Mouse (Mus musculus) left cerebral cortex, postnatal 36 days (tissue): ENCODE measurements at regions not wholly inside any gene's neighbourhood (a gene's known extent, or its start where the extent isn't known, plus 50 kb on each side); places are given as distances from the start of the nearest gene placed in this dataset.

ENCODE experiments used
- DNase-seq, 2 experiments: peaks; one replicate each; pipeline ENCODE4 v3.0.0; 2021 to 2022; ENCODE audit warnings: low spot score in 2 of 2, mixed read lengths in 1 of 2
- intact Hi-C: fragments of 180-260 bp; cut with DNase I; formaldehyde crosslinking; loops from one replicate; pipeline ENCODE4 v1.15.1; 2025

- no peak for DNase-seq
- intact Hi-C loops: no loop called here
Measured at GRCm38 (mm10) chr3:61740088-61740487, 374.3 kb upstream of the B430305J03Rik start.

DNA sequence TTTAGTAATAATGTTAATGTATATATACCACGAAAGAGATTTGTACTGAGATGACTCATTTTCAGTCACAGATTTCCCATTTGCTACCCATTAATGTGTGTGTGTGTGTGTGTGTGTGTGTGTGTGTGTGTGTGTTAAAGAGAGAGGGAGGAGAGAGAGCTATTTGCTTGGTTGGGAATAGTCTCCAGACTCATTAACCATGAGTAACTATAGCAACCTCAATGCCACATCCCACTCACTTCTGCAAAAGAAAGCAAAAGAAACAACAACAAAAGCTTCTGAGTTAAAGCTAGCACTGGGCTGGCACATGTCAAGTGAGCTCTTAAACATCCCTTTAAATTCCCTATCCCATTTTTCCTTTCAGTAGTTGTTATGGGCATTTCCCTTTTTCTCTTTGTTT is 372.8 kb upstream of the B430305J03Rik start:
- intact Hi-C loops: no loop called here
- no peak for DNase-seq

DNA sequence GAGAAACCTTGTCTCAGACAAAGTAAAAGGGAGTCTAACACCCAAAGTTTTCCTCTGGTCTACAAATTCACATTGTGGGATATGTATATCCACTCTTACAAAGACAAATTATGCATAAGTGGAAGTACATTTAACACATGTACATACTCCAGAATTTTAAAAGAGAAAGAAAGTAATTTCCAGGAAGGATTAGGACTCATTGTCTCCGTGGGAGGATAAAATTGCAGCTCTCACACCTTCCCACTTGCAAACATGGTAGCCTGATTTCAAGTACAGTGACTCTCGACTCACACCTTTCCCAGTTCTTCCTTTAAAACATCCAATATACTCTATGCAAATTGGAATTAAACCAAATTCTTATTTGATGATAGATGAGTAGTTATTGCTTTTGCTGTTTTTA is 351.0 kb upstream of the B430305J03Rik start:
- intact Hi-C loops: no loop called here
- no peak for DNase-seq

DNA sequence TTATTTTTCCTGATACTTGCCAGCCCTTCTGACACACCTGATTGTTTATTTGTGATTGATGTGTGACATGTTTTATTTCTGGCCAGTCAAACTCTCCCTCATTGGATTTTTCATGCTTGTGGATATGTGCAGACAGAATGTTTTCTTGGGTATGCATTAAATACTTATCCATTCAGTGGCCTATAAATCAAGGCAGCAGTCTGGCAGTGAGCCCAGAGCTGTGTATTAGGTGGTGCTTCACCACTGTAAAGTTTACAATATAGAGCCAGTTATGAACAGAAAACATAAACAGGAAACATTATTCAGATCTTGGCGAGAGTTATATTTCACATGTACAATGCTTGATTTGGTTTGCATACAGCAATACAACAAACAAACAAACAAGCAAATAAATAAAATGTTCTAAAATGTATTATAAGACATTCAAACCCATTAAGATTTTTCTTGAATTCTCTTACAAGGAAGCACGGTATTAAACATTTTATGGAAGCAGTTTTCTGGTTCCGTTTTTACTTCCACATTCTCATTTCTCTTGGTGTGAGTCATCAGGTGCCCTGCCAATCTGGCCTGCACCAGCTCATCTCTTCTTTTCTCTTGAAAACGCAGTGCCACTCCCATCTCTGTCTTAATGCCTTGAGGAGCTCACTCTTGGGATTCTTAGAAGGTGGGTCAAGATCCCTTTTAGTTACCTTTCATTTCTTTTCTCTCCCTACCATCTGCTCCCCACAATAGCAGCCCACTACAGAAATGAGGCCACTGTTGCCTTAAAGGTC is 322.4 kb upstream of the B430305J03Rik start:
- intact Hi-C loops: no loop called here
- no peak for DNase-seq

- intact Hi-C loops: no loop called here
- no peak for DNase-seq
Measured at GRCm38 (mm10) chr3:61670874-61671273, 305.1 kb upstream of the B430305J03Rik start.

GRCm38 (mm10) chr3:61656143-61656542 is 290.4 kb upstream of the B430305J03Rik start:
- intact Hi-C loops: no loop called here
- DNase-seq: no peak

GRCm38 (mm10) chr3:61628535-61628934 is 262.8 kb upstream of the B430305J03Rik start:
- no peak for DNase-seq
- intact Hi-C loops: no loop called here

DNA sequence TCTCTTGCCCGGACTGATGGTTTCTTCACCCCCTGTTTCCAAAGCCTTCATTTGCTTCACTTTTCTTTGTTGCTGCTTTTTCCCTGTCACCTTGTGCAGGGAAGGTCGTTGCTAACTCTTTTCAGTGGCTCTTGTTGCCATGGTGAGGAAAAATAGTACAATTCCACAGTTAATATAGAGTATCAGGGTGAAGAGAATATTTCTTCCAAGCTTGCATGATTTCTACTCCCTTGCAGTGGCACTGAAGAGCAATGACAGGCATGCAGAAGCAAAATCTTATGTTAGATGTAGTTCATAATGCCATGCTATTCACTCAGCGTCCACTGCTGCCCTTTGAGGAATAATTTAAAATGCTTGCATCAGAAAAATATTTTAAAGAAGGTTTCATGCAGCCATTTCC is 262.3 kb upstream of the B430305J03Rik start:
- intact Hi-C loops: no loop called here
- no peak for DNase-seq

GRCm38 (mm10) chr3:61623954-61624487 is 258.3 kb upstream of the B430305J03Rik start:
- intact Hi-C loops: no loop called here
- no peak for DNase-seq

DNA sequence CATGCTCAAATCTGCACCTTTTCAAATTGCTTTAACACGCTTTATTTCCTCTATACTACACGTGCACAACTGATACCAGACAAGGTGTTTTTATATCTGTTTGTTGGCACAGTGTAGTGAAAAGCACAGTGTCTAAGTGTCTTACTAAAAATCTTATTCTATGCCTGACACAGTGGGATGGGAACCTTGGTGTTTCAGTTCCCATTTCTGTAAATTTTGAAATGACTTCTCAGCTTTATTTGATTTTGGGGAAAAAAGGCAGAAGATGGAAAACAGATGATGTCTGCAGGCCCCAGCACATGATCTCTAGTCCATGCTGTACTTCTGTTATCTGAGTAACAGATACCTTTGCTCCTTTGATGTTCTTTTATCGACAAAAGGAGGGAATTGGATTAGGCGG is 239.7 kb upstream of the B430305J03Rik start:
- intact Hi-C loops: no loop called here
- no peak for DNase-seq

GRCm38 (mm10) chr3:61602891-61603290 is 237.1 kb upstream of the B430305J03Rik start:
- DNase-seq: no peak
- intact Hi-C loops: no loop called here

DNA sequence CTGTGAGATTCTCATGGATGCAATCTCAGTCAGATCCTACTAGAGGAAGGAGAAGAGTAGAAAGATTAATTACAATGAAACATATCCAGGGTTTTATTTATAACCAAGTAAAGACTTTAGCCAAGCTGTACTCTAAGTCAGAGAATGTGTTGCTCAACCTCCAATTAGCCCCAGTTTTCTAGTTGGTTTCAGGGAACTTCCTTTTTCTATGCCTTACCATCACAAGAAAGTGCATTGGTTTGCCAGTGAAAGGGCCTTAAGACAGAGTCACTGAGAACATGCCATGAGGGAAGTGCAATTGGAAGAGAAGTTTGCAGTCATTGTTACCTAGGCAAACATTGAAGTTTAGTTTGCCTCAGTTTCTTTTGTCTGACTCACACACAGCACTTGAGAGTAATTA is 229.8 kb upstream of the B430305J03Rik start:
- intact Hi-C loops: no loop called here
- no peak for DNase-seq

GRCm38 (mm10) chr3:61592342-61592741 is 226.6 kb upstream of the B430305J03Rik start:
- DNase-seq: no peak
- intact Hi-C loops: no loop called here

DNA sequence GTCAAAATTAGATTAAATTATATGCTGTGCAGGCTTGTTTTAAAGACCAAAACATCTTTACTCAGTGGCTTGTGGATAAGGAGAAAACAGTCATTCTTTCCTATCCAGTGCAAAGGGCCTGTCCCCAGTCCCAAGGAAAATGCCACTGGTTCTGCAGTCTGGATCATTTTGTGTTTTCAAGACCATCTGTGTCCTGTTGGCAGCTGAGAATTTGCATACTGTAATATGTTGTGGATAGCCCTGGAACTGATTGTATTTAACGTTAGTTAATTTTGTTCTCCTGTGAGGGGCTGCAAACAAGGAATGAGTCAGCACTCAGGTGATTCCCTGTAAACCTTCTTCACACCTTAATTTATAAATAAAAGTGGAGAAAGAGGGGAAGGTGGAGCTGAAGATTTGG is 217.9 kb upstream of the B430305J03Rik start:
- no peak for DNase-seq
- intact Hi-C loops: no loop called here

GRCm38 (mm10) chr3:61582927-61583326 is 217.2 kb upstream of the B430305J03Rik start:
- peak in 1 of 2 experiments; percentile 4 for DNase-seq
- intact Hi-C loops: no loop called here

GRCm38 (mm10) chr3:61580252-61580651 is 214.5 kb upstream of the B430305J03Rik start:
- no peak for DNase-seq
- intact Hi-C loops: no loop called here

- no peak for DNase-seq
- intact Hi-C loops: no loop called here
Measured at GRCm38 (mm10) chr3:61537113-61537512, 171.4 kb upstream of the B430305J03Rik start.

GRCm38 (mm10) chr3:61535751-61536150 is 170.0 kb upstream of the B430305J03Rik start:
- intact Hi-C loops: no loop called here
- DNase-seq: no peak

- intact Hi-C loops: no loop called here
- no peak for DNase-seq
Measured at GRCm38 (mm10) chr3:61503178-61503577, 137.4 kb upstream of the B430305J03Rik start.

GRCm38 (mm10) chr3:61494835-61495234 is 129.1 kb upstream of the B430305J03Rik start:
- no peak for DNase-seq
- intact Hi-C loops: no loop called here

DNA sequence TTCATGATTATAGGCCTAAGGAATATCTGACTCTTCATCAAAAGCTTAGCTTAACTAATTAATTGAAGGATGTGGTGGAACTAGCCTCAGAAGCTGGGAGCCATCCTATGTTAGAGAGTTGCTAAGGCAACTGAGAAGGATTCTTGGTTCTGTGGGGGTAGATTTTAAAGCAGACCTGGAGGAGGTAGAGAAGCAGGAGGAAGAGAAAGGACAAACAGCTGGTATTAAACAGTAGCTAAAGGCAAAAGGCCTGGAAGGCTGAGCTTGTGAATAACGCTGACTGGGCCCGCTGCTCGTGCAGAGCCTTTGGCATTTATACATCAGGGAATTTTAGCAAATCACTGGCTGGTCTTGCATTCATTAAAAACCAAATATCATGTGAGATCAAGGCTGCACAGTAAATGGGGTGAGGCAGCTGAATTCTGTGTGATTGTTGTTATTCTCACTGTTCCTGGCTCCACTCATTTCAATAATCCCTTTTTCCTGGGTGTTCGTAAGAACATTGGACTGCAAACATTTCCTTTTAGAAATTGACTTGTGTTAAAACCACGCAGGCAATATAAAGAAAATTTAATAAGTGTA is 121.1 kb upstream of the B430305J03Rik start:
- DNase-seq: peak in 1 of 2 experiments; percentile 9
- intact Hi-C loops: no loop called here
